Mouse (Mus musculus): ENCODE measurements around the gene Ndufs3. TPM values are rescaled to one million over a fixed set of nuclear protein-coding genes. Genes with fewer than 3 reads are reported as not detected.

Gene Ndufs3
- polyA plus RNA-seq, 1 experiment from 2014 or later = 188 TPM

Other genes starting within 250 kb of the Ndufs3 start
- gene Nup160, start 227.6 kb downstream of the Ndufs3 start, polyA plus RNA-seq (2016; fragmentation: Nextera tagmentation; extraction: Ambion mirVana) = 40.5 and 43.0 TPM in 2 replicates
- 150 and 168 TPM in 2 replicates for gene Fnbp4, start 159.5 kb downstream of the Ndufs3 start, polyA plus RNA-seq (2016; fragmentation: Nextera tagmentation; extraction: Ambion mirVana)
- gene Agbl2, start 122.1 kb downstream of the Ndufs3 start, polyA plus RNA-seq (2016; fragmentation: Nextera tagmentation; extraction: Ambion mirVana) = 1.4 and 2.1 TPM in 2 replicates
- 209 TPM in 2 replicates for gene Mtch2, start 57.7 kb downstream of the Ndufs3 start, polyA plus RNA-seq (2016; fragmentation: Nextera tagmentation; extraction: Ambion mirVana)
- 55.5 and 58.3 TPM in 2 replicates for gene C1qtnf4, start 19.0 kb downstream of the Ndufs3 start, polyA plus RNA-seq (2016; fragmentation: Nextera tagmentation; extraction: Ambion mirVana)
- 49.8 and 56.6 TPM in 2 replicates for gene Kbtbd4, start 87 bp downstream of the Ndufs3 start, polyA plus RNA-seq (2016; fragmentation: Nextera tagmentation; extraction: Ambion mirVana)
- 146 and 151 TPM in 2 replicates for gene Celf1, start 35.6 kb upstream of the Ndufs3 start, polyA plus RNA-seq (2016; fragmentation: Nextera tagmentation; extraction: Ambion mirVana)
- gene Rapsn, start 130.8 kb upstream of the Ndufs3 start, polyA plus RNA-seq (2016; fragmentation: Nextera tagmentation; extraction: Ambion mirVana) = 2.5 and 4.1 TPM in 2 replicates
- 274 and 282 TPM in 2 replicates for gene Psmc3, start 149.2 kb upstream of the Ndufs3 start, polyA plus RNA-seq (2016; fragmentation: Nextera tagmentation; extraction: Ambion mirVana)
- gene Slc39a13, start 165.6 kb upstream of the Ndufs3 start, polyA plus RNA-seq (2016; fragmentation: Nextera tagmentation; extraction: Ambion mirVana) = 32.6 and 36.1 TPM in 2 replicates
- 4.2 and 4.6 TPM in 2 replicates for gene Spi1, start 177.6 kb upstream of the Ndufs3 start, polyA plus RNA-seq (2016; fragmentation: Nextera tagmentation; extraction: Ambion mirVana)
- gene Mybpc3, start 213.3 kb upstream of the Ndufs3 start, polyA plus RNA-seq (2016; fragmentation: Nextera tagmentation; extraction: Ambion mirVana) = 0.28 and 0.30 TPM in 2 replicates